Mouse (Mus musculus): ENCODE results near the gene Gm3476.
"Not testable (repeated sequence)": the region's sequence is repeated elsewhere in the genome, so short reads cannot be mapped to it uniquely, and the experiment has no call there.

Gm3476 gene

GRCm38 (mm10) chr14:6125707-6126106 lies at the start of gene Gm3476:
Gm3476 (minus strand) TSS chr14:6125807.
- not testable (repeated sequence) for DNase-seq

GRCm38 (mm10) chr14:6163538-6163937 lies 37.9 kb upstream of the Gm3476 start:
- not testable (repeated sequence) for DNase-seq

GRCm38 (mm10) chr14:6161085-6161484 lies 35.5 kb upstream of the Gm3476 start:
- DNase-seq: peak; percentile 0

GRCm38 (mm10) chr14:6108272-6108925 lies 17.2 kb downstream of the Gm3476 start, which contains the start of gene Gm3468:
Gm3468 (minus strand) TSS chr14:6108665.
- peak; percentile 53 for DNase-seq

- DNase-seq: not testable (repeated sequence)
These were observed 18.1 kb downstream of the Gm3476 start for GRCm38 (mm10) chr14:6107500-6107899.

GRCm38 (mm10) chr14:6093842-6094241 lies 31.8 kb downstream of the Gm3476 start, which contains the start of gene Gm8206:
Gm8206 (minus strand) TSS chr14:6093942.
- not testable (repeated sequence) for DNase-seq

- not testable (repeated sequence) for DNase-seq
These were observed 67.4 kb downstream of the Gm3476 start, which contains the start of gene Gm6337 for GRCm38 (mm10) chr14:6058167-6058566. Gm6337 (minus strand) TSS chr14:6058267.

All from lung, postnatal 14 days (tissue).